Mouse (Mus musculus): ENCODE measurements around the gene Tedc2. TPM values are rescaled to one million over a fixed set of nuclear protein-coding genes. Genes with fewer than 3 reads are reported as not detected.
A peak's percentile ranks its signal among the peaks of the same experiment; 100 is the strongest.

Gene Tedc2
- total RNA-seq (2015; ENCODE audit: low replicate concordance) (5.6 and 10.9 TPM in 2 replicates), total RNA-seq (2017; ENCODE audit: low replicate concordance) (6.0 and 6.8 TPM in 2 replicates)

GRCm38 (mm10) chr17:24220435-24221411 lies at the start of gene Tedc2:
Gene Tedc2, minus strand, starts transcription at chr17:24220851.
- ATAC-seq (replicated peaks; ENCODE audit: low FRiP score, poor library complexity, severe bottlenecking): peak; percentile 90

- no peak for ATAC-seq (replicated peaks; ENCODE audit: low FRiP score, poor library complexity, severe bottlenecking)
These were observed 46.5 kb upstream of the Tedc2 start for GRCm38 (mm10) chr17:24267133-24267532.

- ATAC-seq (replicated peaks; ENCODE audit: low FRiP score, poor library complexity, severe bottlenecking): no peak
These were observed 44.1 kb upstream of the Tedc2 start for GRCm38 (mm10) chr17:24264766-24265165.

- no peak for ATAC-seq (replicated peaks; ENCODE audit: low FRiP score, poor library complexity, severe bottlenecking)
These were observed 39.9 kb upstream of the Tedc2 start for GRCm38 (mm10) chr17:24260516-24260915.

- no peak for ATAC-seq (replicated peaks; ENCODE audit: low FRiP score, poor library complexity, severe bottlenecking)
These were observed 39.1 kb upstream of the Tedc2 start for GRCm38 (mm10) chr17:24259702-24260101.

GRCm38 (mm10) chr17:24258981-24259380 lies 38.3 kb upstream of the Tedc2 start:
- ATAC-seq (replicated peaks; ENCODE audit: low FRiP score, poor library complexity, severe bottlenecking): no peak

- ATAC-seq (replicated peaks; ENCODE audit: low FRiP score, poor library complexity, severe bottlenecking): no peak
These were observed 31.7 kb upstream of the Tedc2 start for GRCm38 (mm10) chr17:24252329-24252728.

- ATAC-seq (replicated peaks; ENCODE audit: low FRiP score, poor library complexity, severe bottlenecking): peak; percentile 97
These were observed 30.8 kb upstream of the Tedc2 start, which contains the start of gene Ccnf for GRCm38 (mm10) chr17:24251320-24252069. Gene Ccnf, minus strand, starts transcription at chr17:24251484.

GRCm38 (mm10) chr17:24250988-24251319 lies 30.3 kb upstream of the Tedc2 start:
- ATAC-seq (replicated peaks; ENCODE audit: low FRiP score, poor library complexity, severe bottlenecking): peak; percentile 34

GRCm38 (mm10) chr17:24248641-24249040 lies 28.0 kb upstream of the Tedc2 start:
- ATAC-seq (replicated peaks; ENCODE audit: low FRiP score, poor library complexity, severe bottlenecking): no peak

GRCm38 (mm10) chr17:24244061-24244460 lies 23.4 kb upstream of the Tedc2 start:
- no peak for ATAC-seq (replicated peaks; ENCODE audit: low FRiP score, poor library complexity, severe bottlenecking)

GRCm38 (mm10) chr17:24243311-24243969 lies 22.8 kb upstream of the Tedc2 start:
- ATAC-seq (replicated peaks; ENCODE audit: low FRiP score, poor library complexity, severe bottlenecking): 0 out of 2 replicates have a peak, but pooled peaks have one; percentile 37

GRCm38 (mm10) chr17:24236921-24237320 lies 16.3 kb upstream of the Tedc2 start:
- ATAC-seq (replicated peaks; ENCODE audit: low FRiP score, poor library complexity, severe bottlenecking): no peak

- no peak for ATAC-seq (replicated peaks; ENCODE audit: low FRiP score, poor library complexity, severe bottlenecking)
These were observed 15.8 kb upstream of the Tedc2 start for GRCm38 (mm10) chr17:24236479-24236878.

- ATAC-seq (replicated peaks; ENCODE audit: low FRiP score, poor library complexity, severe bottlenecking): no peak
These were observed 7.3 kb upstream of the Tedc2 start for GRCm38 (mm10) chr17:24227941-24228340.

GRCm38 (mm10) chr17:24226721-24227120 lies 6.1 kb upstream of the Tedc2 start:
- ATAC-seq (replicated peaks; ENCODE audit: low FRiP score, poor library complexity, severe bottlenecking): no peak

GRCm38 (mm10) chr17:24225851-24226250 lies 5.2 kb upstream of the Tedc2 start:
- peak; percentile 69 for ATAC-seq (replicated peaks; ENCODE audit: low FRiP score, poor library complexity, severe bottlenecking)

GRCm38 (mm10) chr17:24224741-24225140 lies 4.1 kb upstream of the Tedc2 start:
- ATAC-seq (replicated peaks; ENCODE audit: low FRiP score, poor library complexity, severe bottlenecking): no peak

GRCm38 (mm10) chr17:24223513-24223912 lies 2.9 kb upstream of the Tedc2 start:
- no peak for ATAC-seq (replicated peaks; ENCODE audit: low FRiP score, poor library complexity, severe bottlenecking)

GRCm38 (mm10) chr17:24222653-24223052 lies 2.0 kb upstream of the Tedc2 start:
- ATAC-seq (replicated peaks; ENCODE audit: low FRiP score, poor library complexity, severe bottlenecking): no peak

All from erythroblast, adult 5-6 weeks (primary cell).